Mouse (Mus musculus) frontal cortex, postnatal 25 days (tissue): Measurements from ENCODE around the gene Rgp1.
A peak's percentile ranks its signal among the peaks of the same experiment; 100 is the strongest.
"Not testable (repeated sequence)": the region's sequence is repeated elsewhere in the genome, so short reads cannot be mapped to it uniquely, and the experiment has no call there.

Experiments used
- DNase-seq, 2 experiments: peaks; one replicate each; pipeline ENCODE4 v3.0.0; 2022; ENCODE audit warnings: low spot score in 2 of 2

Rgp1 gene

DNA sequence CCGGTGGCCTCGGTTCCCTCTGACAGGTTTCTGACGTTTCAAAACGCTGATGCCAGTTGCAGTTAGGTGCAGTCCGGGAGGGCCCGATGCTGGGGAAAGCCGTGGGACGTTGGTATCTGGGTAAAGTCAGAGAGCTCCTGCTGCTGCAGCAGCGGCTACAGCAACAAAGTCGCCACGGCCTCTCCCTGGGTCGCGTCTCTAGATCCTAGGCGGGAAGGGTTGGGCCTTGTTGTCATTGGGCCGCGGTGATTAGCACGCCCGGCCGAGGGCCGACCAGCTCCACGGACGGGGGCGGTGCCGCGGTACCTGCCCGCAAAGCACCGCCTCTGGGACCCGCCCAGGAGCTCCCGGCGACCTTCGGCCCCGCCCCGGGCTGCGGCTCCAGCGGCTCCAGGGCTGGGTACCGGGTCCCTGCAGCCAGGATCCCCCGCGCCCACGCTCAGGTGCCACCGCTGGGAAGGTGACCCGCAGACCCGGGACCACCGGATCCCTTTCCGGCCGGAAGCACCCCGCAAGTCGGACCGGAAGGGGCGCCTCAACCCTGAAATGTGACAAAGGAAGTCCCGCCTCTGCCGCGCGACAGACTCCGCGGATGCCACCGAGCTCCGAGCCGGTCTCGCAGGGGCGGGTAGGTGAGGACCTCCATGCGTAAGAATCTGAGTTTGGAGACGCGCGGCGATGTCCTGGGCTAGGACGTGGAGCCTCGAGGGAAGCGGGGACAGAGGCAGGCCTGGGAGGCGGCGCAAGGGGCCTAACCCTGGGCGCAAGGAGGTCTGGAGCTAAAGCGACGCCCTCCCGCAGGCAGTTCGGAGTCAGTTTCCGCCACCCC, at the start of gene Rgp1, which contains the start of gene Gba2:
TSS of gene Rgp1 (plus strand) at position 340 of the 829 bp plus-strand sequence.
TSS of gene Gba2 (minus strand) at position 498 of the 829 bp plus-strand sequence.
- DNase-seq, result peak; percentile 73 to 78

DNA sequence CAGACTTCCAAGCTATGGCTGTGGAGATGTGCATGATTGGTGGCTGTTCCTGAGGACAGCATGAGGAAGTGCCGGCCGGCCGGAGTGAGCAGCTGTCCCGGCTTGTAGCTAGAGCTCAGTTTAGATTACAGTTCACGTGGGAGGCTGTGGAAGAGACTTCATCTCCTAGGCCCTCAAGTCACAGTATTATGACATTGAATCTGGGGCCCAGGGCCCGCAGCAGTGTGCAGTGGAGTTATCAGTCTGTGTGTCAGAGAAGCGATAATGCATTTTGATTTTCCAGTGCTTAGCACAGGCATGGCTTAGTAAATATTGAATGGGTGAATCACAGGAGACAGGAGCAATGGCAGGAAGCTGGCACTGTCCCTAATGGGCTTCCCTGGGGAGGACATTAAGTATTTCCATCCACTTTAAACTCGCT, 48.4 kb upstream of the Rgp1 start:
- no peak for DNase-seq

DNA sequence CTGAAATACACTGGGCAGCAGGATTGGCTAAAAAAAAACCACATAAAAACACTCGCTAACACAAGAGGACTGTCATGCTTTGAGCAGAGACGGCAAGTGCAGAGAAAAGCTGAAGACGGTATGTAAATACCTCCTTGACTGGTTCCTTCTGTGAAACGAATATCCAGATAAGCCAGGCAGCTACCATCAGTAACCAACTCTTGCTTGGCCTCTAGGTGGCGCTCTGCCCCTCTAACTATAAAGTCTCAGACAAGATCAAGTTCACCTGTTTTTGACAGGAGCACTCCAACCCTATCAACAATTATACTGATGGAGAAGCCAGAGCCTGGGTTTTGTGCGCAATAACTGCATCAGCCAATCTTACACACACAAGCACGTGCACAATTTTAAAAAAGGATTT, 47.9 kb upstream of the Rgp1 start:
- peak; percentile 65 to 68 for DNase-seq

DNA sequence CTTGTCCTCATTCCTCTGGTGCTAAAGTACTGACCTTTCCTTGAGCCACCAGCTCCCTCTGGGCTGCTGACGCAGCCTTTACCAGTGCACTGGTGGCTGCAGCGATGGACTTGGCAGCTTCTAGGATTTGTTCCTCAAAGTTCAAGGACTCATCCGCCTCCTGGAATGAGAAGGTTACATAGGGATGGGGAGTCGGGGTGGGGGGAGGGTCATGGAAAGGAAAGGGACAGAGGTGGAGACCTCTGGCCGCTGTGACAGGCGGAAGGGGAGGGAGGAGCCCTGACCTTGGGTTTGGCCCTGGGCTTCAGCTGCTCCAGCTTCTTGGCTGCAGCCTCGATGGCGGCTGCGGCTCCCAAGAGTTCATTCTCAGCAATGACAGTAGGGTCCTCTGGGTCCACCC, 45.2 kb upstream of the Rgp1 start:
- DNase-seq, result no peak

DNA sequence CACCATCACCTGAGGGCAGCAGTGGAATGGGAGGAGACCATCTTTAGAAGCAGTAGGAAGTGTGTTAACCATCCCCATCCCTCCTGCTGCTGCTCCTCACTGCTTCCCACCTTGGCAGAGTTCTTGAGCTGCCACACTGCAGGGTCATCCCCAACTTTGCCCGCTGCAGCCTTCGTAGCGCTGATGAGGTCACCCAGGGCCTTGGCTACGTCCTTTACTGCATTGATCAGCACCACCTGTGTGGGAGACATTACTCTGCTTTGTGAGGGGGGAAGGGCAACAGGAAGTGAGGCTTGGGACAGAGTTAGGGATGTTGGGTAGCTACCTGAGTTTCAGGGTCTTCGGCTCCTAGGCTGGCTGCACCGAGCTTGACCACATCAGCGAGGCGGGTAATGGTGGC, 42.9 kb upstream of the Rgp1 start:
- no peak for DNase-seq

DNA sequence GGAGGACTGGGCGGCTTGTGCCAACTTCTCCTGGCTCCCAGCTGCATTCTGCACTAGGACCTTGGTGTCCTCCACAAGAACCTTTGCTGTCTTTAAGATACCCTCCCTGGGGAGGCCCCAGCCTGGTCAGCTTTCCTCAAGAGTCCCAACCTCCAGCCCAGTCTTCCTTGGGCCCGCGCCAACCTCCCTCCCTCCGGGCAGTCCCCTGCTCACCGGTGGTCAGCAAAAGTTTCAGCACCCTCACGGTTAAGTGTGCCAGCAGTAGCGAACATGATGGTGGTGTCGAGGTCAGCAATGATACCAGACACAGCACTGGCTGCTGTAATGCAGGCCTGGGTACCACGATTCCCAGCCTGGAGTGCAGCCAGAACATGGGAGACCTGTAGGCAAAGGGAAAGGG, 42.5 kb upstream of the Rgp1 start:
- DNase-seq, result no peak

DNA sequence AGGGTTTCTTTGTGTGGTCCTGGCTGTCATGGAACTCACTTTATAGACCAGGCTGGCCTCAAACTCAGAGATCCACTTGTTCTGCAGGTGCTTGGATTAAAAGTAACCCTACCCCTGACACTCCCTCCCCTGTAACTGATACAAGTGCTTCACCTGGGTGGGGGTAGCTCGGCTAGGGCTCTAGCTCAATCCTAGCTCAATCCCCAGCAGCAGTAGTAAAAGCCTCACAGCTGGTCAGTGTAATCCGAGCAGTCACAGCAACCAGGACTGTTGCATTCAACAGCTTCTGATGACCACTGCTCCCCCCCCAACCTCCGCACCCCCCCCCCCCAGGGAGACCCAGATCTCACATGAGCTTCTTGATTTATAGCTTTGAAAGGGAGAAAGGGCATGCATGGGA, 36.5 kb upstream of the Rgp1 start:
- DNase-seq, result no peak

DNA sequence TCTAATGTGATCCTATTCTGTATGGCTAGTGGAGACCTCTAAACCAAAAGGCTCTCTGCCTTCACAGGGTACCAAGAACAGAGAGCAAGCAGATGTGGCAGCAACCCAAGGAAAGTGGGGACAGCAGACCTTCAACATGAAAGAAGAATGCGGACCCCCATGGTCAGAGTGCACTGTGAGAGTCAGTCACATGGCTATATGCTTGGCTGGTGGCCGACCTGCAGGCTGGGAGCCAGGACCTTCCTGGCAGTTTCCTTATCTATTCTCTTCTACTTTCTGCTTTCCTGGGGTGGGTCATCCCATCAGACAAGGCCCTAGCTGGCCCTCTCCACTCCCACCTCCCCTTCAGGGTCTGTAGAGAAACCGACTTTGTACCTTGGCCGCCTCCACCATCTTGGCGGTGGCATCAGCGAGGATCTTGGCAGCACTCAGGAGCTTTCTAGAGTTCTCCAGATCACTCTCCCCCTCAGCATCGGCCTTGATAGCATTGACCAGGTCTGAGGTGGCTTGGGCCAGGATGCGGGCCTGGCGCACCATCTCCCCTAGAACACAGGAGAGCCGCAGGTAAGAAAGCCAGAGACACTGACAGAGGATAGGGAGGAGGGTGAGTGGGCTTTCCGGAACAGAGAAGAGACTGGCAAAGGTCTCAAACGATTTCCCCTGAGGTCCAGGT, 32.0 kb upstream of the Rgp1 start:
- no peak for DNase-seq

DNA sequence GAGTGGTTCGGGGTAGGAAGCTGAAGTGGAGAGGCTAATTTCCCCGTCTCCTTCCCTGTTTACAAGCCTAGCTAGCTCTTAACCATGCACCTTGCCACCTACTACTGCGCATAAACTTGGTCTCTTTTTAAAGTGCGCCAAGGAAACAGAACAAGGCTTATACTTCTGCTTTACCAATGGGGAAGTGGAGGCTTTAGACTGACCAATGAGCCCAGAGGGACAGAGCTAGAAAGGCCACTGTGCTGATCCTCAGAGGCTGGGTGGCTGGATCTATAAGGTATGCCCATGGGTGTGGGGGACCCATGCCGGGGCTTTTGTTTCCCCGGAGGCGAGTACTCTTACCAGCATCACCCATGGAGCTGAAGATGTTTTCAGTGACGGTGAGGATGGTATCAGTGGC, 31.4 kb upstream of the Rgp1 start:
- DNase-seq, result no peak

DNA sequence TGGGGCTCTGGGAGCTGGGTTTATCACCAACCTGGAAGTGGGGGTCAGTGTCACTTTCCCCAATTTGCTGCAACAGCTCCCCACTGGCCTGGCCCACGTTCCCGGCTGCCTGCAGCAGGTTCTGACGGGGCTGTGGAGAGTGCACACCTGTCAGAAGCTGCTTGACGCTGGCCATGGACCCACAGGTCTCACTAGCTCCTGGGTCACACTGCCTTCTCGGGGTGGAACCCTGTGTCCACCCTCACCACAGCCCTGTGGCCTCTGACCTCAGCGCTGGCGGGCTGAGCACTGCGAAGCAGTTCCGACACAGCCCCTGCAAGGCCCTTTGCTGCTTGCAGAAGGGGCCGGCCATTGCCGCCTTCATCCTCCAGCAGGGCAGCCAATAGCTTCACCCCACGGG, 29.5 kb upstream of the Rgp1 start:
- DNase-seq, result no peak

DNA sequence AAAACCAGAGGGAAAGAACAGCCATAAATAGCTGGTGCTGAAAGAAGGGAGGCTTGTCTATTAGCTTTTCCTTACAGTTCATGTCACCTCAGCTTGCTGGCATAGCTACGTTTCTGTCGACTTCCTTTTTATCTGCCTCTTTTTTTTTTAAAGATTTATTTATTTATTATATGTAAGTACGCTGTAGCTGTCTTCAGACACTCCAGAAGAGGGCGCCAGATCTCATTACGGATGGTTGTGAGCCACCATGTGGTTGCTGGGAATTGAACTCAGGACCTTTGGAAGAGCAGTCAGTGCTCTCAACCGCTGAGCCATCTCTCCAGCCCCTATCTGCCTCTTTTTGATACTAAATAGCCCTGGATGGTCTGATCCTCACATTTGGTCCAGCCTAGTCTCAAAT, 26.7 kb upstream of the Rgp1 start:
- DNase-seq, result not testable (repeated sequence)

DNA sequence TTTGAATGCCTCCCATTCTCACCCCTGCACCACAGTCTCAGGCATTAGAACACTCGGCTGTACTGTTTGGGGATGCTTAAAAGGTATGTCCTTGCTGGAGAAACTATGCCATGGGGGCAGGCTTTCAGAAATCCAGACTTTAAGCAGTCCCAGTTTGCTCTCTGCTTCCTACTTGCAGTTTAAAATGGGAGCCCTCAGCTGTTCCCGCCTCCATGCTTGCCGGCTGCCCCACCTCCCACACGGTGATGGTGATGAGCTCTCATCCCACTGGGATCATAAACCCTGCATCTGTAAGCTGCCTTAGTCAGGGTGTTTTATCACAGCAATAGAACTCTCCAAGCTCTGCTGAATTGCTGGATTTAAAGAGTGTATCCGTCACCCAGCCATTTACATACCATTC, 26.1 kb upstream of the Rgp1 start:
- DNase-seq, result peak in 1 of 2 experiments; percentile 41

DNA sequence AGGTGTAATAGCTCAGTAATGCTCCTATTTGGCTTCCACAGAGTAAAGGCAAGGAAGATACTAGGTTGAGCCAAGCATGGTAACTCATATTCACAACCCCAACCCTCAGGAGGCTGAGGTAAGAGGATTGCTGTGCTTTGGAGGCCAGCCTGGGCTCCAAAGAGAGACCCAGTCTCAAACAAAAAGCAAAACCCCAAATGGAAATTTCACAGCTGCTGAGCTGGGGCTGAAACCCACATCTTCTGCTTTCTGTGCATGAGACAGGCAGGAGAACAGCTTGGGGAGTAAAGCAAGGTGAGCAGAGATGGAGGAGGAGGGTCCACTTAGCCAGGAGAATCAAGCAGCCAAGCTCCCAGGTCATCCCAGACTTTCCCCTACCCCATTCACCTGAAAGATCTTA, 24.6 kb upstream of the Rgp1 start:
- DNase-seq, result no peak

DNA sequence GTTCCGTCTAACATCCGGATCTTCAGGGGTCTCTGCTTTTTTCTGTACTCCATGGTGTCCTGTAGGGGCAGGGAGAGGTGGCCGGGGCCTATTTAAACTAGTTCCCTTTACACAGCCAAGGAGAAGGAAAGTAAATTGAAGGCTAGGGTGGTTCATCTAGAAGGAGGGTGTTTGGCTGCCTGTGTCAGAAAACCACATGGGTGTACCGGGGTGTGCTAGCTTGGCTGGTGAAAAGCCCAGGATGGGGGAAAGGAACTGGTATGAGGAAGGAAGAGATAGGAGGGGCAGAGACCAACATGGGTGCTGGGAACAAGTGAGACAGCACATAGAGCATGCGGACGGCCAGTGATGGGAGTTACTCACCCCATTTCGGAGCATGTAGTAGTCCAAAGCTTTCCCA, 22.6 kb upstream of the Rgp1 start:
- no peak for DNase-seq

DNA sequence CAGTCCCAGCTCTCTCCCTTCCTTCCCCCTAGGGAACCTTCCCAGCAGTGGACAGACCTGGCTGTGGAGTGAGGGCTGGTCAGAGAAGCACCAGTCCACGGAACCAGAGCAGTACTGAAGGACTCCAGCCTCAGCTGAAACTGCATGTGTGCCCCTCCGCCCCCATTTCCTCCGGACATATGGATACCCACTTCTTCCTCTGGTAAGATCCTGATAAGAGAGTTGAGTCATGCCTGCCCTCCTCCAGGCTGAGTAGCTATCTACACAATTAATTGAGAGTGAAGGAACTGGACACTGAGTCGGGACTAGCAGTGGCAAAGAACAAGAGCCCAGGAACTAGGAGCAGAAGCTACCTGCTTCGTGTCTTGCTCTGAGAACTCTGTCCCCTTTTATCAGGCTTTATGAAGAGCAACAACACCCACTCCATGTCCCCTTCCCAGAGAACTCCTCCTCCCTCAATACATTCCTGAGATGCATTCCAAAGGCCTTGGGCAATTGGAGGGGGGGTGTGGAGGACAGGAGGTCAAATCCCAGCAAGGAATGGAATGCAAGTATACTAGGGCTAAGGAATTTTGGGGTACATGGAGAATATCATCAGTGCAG, 20.4 kb upstream of the Rgp1 start:
- DNase-seq, result no peak

DNA sequence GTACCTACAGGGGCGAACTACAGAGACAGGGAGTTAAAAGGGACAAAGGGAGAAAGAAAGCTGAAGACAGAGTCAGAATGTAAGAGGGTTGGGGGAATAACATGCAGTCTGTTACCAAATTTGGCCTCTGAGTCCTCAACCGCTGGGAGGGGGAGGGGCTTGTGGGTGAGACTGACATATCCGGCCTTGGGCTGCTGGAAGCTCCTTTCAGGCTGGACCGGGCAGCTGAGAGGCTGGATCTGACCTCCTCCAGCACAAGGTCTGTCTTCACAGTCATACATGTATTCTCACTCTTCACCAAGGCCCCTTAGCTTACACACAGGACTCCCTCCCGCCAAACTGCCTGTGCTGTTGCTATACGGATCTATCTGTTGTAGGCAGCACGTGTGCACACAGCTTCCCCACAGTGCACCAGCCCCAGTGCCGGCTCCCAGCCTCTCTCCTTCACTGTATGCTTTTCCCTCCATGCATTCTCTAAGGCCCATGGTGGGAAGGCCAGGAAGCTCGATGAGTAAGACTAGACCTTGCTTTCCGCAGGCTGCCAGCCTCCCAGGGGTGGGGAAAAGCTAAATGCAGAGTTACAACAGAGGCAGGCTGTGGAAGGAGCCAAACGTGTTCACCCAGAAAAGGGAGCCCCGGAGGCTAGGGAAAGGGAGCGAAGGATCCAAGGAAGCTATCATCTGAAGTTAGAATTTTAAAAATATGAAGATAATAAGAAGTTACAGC, 19.7 kb upstream of the Rgp1 start:
- no peak for DNase-seq

DNA sequence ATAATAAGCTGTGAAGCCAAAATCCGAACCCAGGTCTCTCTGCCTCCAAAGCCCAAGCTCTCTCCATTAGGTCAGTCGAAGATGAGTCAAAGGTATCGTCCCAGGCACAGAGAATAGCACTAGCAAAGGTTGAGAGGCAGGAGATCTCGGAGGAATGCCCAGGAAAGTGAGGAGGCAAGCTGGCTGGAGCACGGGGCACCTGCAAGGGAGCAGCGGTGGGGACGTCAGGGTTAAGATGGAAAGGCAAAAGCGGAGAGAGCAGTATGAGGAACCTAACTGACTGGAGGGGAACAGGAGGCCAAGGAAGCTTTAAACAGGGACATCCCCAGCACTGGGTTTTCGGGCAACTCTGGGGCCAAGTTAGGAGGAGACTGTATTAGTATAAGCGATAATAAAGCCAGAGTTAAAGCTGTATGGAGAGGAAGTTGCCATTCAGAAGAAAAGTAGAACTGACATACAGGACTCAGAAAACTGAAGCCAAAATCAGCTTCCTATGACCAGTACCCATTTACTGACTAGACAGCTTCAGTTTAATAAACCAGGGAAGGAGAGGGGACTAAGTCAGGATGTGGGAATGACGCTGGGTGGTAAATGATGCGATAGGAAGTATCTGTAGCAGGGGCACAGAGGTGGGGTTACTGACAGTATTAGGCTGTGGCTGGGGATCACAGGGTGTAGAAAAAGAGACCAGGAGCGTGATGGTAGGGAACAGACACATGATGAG, 18.8 kb upstream of the Rgp1 start:
- no peak for DNase-seq

DNA sequence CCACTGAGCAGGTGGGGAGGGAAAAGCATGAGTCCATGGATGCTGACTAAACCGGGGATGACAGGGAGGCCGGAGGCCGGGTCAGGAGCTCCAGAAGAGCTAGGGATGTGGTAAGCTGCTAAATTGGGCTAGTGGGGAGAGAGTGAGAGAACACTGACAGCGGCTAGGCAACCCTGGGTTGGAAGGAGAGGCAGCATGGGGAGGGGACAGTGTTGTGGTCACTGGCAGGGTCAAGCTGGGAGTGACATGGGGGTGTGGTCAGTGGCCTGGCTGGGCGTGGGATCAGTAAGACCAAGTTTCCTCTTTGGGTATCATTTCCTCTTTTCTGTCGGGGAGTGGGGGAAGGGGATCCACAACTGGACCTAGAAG, 18.3 kb upstream of the Rgp1 start:
- no peak for DNase-seq

DNA sequence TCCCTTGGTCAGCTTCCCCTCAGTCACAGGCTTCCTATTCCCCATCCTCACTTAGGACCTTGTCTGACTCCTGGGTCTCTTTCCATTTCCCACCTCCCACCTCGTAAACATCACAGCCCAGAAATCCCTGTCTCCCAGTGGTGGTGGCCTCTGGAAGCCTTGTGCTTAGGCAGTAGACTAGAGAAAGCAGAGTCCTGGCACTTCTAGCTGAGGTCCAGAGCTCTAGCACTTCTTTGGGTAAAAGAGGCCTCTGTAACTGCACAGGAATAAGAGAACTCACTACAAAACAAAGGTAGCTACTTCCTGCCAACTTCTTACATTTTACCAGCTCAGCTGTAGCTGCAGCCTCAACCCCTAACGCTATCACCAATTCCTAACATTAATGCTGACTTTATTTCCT, 17.5 kb upstream of the Rgp1 start:
- DNase-seq, result no peak

DNA sequence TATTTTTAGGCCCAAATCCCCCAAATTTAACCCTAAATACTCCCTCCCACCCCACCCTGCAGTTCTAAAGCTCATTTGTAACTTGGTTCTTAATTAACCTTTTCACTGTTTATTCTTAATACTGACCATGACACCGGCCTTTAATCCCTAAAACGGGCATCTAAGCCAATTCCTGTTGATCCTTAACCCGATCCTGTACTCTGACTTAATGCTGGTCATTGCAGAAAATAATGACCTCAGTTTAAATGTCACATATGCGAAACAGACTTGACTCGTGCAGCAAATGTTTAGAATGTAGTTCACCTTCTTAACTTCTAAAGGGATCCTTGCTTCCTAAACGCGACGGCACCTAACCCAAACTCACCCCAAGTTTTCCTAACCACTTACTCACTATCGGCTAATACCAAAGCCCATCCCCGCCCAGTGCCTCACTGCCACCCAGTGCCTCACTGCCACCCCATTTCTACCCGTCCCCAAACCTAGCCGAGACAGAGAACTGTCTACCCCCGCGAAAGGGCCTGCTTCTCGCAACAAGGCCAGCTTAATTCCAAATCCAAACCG, 17.0 kb upstream of the Rgp1 start:
- no peak for DNase-seq
